Mouse (Mus musculus) testis, adult 2 months (tissue): Measurements from ENCODE around the gene Tsc22d1.

Experiments used
- CTCF ChIP-seq: fragments of 200-500 bp; IDR thresholded peaks from 2 replicates; pipeline ENCODE4 v1.5.1; 2012; ENCODE audit warnings: low read depth, mild to moderate bottlenecking, inconsistent platforms, low read length, moderate library complexity; ENCODE audit not compliant: control insufficient read depth, insufficient read depth, insufficient replicate concordance
- POLR2A ChIP-seq: fragments of 200-500 bp; IDR thresholded peaks from 2 replicates; pipeline ENCODE4 v1.6.1; 2012; ENCODE audit warnings: low read depth, mild to moderate bottlenecking, inconsistent platforms, low read length, moderate library complexity; ENCODE audit not compliant: control insufficient read depth

DNA sequence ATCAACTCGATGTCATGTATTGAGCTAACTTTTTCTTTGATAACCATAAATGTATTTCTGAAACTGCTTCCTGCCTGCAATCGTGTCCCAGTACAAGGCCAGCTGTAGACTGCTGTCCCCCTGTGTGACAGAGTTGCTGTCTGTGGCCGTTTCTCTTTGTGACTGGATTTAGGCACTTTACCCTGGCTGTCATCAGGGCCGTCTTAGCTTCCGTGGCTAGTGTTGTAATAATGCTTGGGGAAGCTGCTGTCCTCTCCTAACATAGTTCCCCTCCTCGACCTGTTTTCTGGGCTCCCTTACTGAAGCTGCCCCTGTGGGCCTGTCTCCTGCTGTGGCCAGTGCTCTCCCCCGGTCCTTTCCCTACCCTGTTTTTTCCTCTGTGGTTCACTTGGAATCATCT lies 83.4 kb downstream of the Tsc22d1 start:
- TF ChIP-seq CTCF, result no peak
- no peak for TF ChIP-seq POLR2A
